Mouse (Mus musculus): ENCODE measurements around the gene Msl3l2. TPM values are rescaled to one million over a fixed set of nuclear protein-coding genes. Genes with fewer than 3 reads are reported as not detected.

The Msl3l2 gene
- total and polyA plus RNA-seq, 2 experiments from 2014 or later, result 8.8 to 12.2 TPM

- DNase-seq (ENCODE audit: low spot score), result no peak
- 86% methylated on average over 3 of the region's 3 CpGs for WGBS
These were observed 7.6 kb upstream of the Msl3l2 start for GRCm38 (mm10) chr10:56099126-56099525.

GRCm38 (mm10) chr10:56099641-56100310 is 6.9 kb upstream of the Msl3l2 start:
- no peak for ATAC-seq
- H3K27me3 ChIP-seq (ENCODE audit: insufficient read depth, low read length), result no peaks in the 10 kb centered on the region
- no peaks in the 10 kb centered on the region for H3K36me3 ChIP-seq (ENCODE audit: insufficient read depth, low read length)
- 88% methylated on average over 3 of the region's 3 CpGs for WGBS
- no peak overlapping the region for H3K4me3 ChIP-seq (ENCODE audit: low read length)
- no peaks in the 10 kb centered on the region for H3K4me1 ChIP-seq (ENCODE audit: insufficient read depth, low read length)
- H3K9ac ChIP-seq (replicated peaks; ENCODE audit: low read length), result no peak overlapping the region
- no peaks in the 10 kb centered on the region for H3K9me3 ChIP-seq (ENCODE audit: low read length)
- no peak overlapping the region for H3K4me2 ChIP-seq (ENCODE audit: low read depth, low read length)
- TF ChIP-seq CTCF (IDR thresholded peaks at IDR 0.05; ENCODE audit: low read depth), result no peak
- DNase-seq (ENCODE audit: low spot score), result no peak
- H3K27ac ChIP-seq, result no peak overlapping the region

More at GRCm38 (mm10) chr10:56099126-56099525, 7.6 kb upstream of the Msl3l2 start:
- no peak for TF ChIP-seq CTCF (IDR thresholded peaks at IDR 0.05; ENCODE audit: low read depth)
- Histone ChIP-seq H3K27ac (no peak overlapping the region), H3K4me2 (ENCODE audit: low read depth, low read length) (no peak overlapping the region), H3K9me3 (ENCODE audit: low read length) (no peaks in the 10 kb centered on the region), H3K27me3 (ENCODE audit: insufficient read depth, low read length) (no peaks in the 10 kb centered on the region), H3K4me1 (ENCODE audit: insufficient read depth, low read length) (no peaks in the 10 kb centered on the region), H3K36me3 (ENCODE audit: insufficient read depth, low read length) (no peaks in the 10 kb centered on the region), H3K4me3 (ENCODE audit: low read length) (no peak overlapping the region), H3K9ac (replicated peaks; ENCODE audit: low read length) (no peak overlapping the region)
- no peak for ATAC-seq

- H3K9ac ChIP-seq (replicated peaks; ENCODE audit: low read length), result peak overlapping the region; percentile 44; the same call in 1 of the 2 replicates
- DNase-seq (ENCODE audit: low spot score), result no peak
- H3K4me2 ChIP-seq (ENCODE audit: low read depth, low read length), result peak overlapping the region; percentile 47
- peak overlapping the region; percentile 24 for H3K4me3 ChIP-seq (ENCODE audit: low read length)
- no peak; the same call in 1 of the 2 replicates for ATAC-seq
- no peaks in the 10 kb centered on the region for H3K9me3 ChIP-seq (ENCODE audit: low read length)
- 55% methylated on average over 1 of the region's 1 CpGs for WGBS
- no peaks in the 10 kb centered on the region for H3K27me3 ChIP-seq (ENCODE audit: insufficient read depth, low read length)
- H3K4me1 ChIP-seq (ENCODE audit: insufficient read depth, low read length), result no peaks in the 10 kb centered on the region
- peak overlapping the region; percentile 56 for H3K27ac ChIP-seq
- TF ChIP-seq CTCF (IDR thresholded peaks at IDR 0.05; ENCODE audit: low read depth), result no peak
- H3K36me3 ChIP-seq (ENCODE audit: insufficient read depth, low read length), result no peaks in the 10 kb centered on the region
These were observed 248 bp downstream of the Msl3l2 start for GRCm38 (mm10) chr10:56106996-56107334.

GRCm38 (mm10) chr10:56114951-56115635 is 8.4 kb downstream of the Msl3l2 start:
- Histone ChIP-seq H3K9me3 (ENCODE audit: low read length) (no peaks in the 10 kb centered on the region), H3K27me3 (ENCODE audit: insufficient read depth, low read length) (no peaks in the 10 kb centered on the region), H3K4me3 (ENCODE audit: low read length) (peak overlapping the region; percentile 46), H3K4me1 (ENCODE audit: insufficient read depth, low read length) (no peaks in the 10 kb centered on the region), H3K36me3 (ENCODE audit: insufficient read depth, low read length) (no peaks in the 10 kb centered on the region), H3K27ac (peak overlapping the region; percentile 90), H3K9ac (replicated peaks; ENCODE audit: low read length) (peak overlapping the region; percentile 64), H3K4me2 (ENCODE audit: low read depth, low read length) (peak overlapping the region; percentile 73)
- under 1% methylated on average over 49 of the region's 50 CpGs for WGBS
- peak; percentile 84 for DNase-seq (ENCODE audit: low spot score)
- ATAC-seq, result peak; percentile 94
- TF ChIP-seq CTCF (IDR thresholded peaks at IDR 0.05; ENCODE audit: low read depth), result peak; percentile 40; the same call in 1 of the 2 replicates

GRCm38 (mm10) chr10:56115636-56116180 is 9.0 kb downstream of the Msl3l2 start:
- no peaks in the 10 kb centered on the region for H3K4me1 ChIP-seq (ENCODE audit: insufficient read depth, low read length)
- peak; percentile 73 for ATAC-seq
- DNase-seq (ENCODE audit: low spot score), result peak; percentile 46
- H3K9me3 ChIP-seq (ENCODE audit: low read length), result no peaks in the 10 kb centered on the region
- H3K4me2 ChIP-seq (ENCODE audit: low read depth, low read length), result peak overlapping the region; percentile 73
- H3K4me3 ChIP-seq (ENCODE audit: low read length), result peak overlapping the region; percentile 46
- 12% methylated on average over 27 of the region's 27 CpGs for WGBS
- no peaks in the 10 kb centered on the region for H3K36me3 ChIP-seq (ENCODE audit: insufficient read depth, low read length)
- peak overlapping the region; percentile 64 for H3K9ac ChIP-seq (replicated peaks; ENCODE audit: low read length)
- H3K27me3 ChIP-seq (ENCODE audit: insufficient read depth, low read length), result no peaks in the 10 kb centered on the region
- no peak for TF ChIP-seq CTCF (IDR thresholded peaks at IDR 0.05; ENCODE audit: low read depth)
- H3K27ac ChIP-seq, result peak overlapping the region; percentile 90

- no peak overlapping the region for H3K9ac ChIP-seq (replicated peaks; ENCODE audit: low read length)
- ATAC-seq (no peak), DNase-seq (ENCODE audit: low spot score) (no peak)
- H3K27me3 ChIP-seq (ENCODE audit: insufficient read depth, low read length), result no peaks in the 10 kb centered on the region
- no peak for TF ChIP-seq CTCF (IDR thresholded peaks at IDR 0.05; ENCODE audit: low read depth)
- H3K36me3 ChIP-seq (ENCODE audit: insufficient read depth, low read length), result no peaks in the 10 kb centered on the region
- no peaks in the 10 kb centered on the region for H3K9me3 ChIP-seq (ENCODE audit: low read length)
- H3K4me1 ChIP-seq (ENCODE audit: insufficient read depth, low read length), result no peaks in the 10 kb centered on the region
- H3K4me3 ChIP-seq (ENCODE audit: low read length), result no peak overlapping the region
- 90% methylated on average over 1 of the region's 1 CpGs for WGBS
- no peak overlapping the region for H3K27ac ChIP-seq
- H3K4me2 ChIP-seq (ENCODE audit: low read depth, low read length), result no peak overlapping the region
These were observed 20.3 kb downstream of the Msl3l2 start for GRCm38 (mm10) chr10:56126972-56127371.
